Mouse (Mus musculus): ENCODE results near the gene Olr1.
"Not testable (repeated sequence)": the region's sequence is repeated elsewhere in the genome, so short reads cannot be mapped to it uniquely, and the experiment has no call there.

Olr1 gene

GRCm38 (mm10) chr6:129510120-129510911 lies 3.4 kb upstream of the Olr1 start:
- no peak for DNase-seq

GRCm38 (mm10) chr6:129503471-129503870 lies 3.5 kb downstream of the Olr1 start:
- no peak for DNase-seq

- DNase-seq: not testable (repeated sequence)
These were observed 7.4 kb downstream of the Olr1 start for GRCm38 (mm10) chr6:129499516-129499915.

GRCm38 (mm10) chr6:129497345-129498218 lies 9.4 kb downstream of the Olr1 start:
- DNase-seq: no peak

GRCm38 (mm10) chr6:129494924-129495323 lies 12.0 kb downstream of the Olr1 start:
- DNase-seq: no peak

GRCm38 (mm10) chr6:129480089-129480958 lies 26.6 kb downstream of the Olr1 start:
- DNase-seq: peak; percentile 6

- DNase-seq: no peak
These were observed 30.4 kb downstream of the Olr1 start for GRCm38 (mm10) chr6:129476404-129477126.

- DNase-seq: no peak
These were observed 34.3 kb downstream of the Olr1 start for GRCm38 (mm10) chr6:129472627-129473026.

GRCm38 (mm10) chr6:129471386-129471785 lies 35.6 kb downstream of the Olr1 start:
- DNase-seq: no peak

GRCm38 (mm10) chr6:129451411-129452039 lies 55.4 kb downstream of the Olr1 start, which contains the start of gene Clec1a:
Clec1a (minus strand) TSS chr6:129452000.
- peak; percentile 6 for DNase-seq

GRCm38 (mm10) chr6:129449743-129450142 lies 57.2 kb downstream of the Olr1 start:
- DNase-seq: no peak

- no peak for DNase-seq
These were observed 68.9 kb downstream of the Olr1 start for GRCm38 (mm10) chr6:129438033-129438432.

- no peak for DNase-seq
These were observed 70.9 kb downstream of the Olr1 start for GRCm38 (mm10) chr6:129436025-129436424.
